Mouse (Mus musculus): ENCODE data around the gene Shisal1.
A peak's percentile ranks its signal among the peaks of the same experiment; 100 is the strongest.

The Shisal1 gene

DNA sequence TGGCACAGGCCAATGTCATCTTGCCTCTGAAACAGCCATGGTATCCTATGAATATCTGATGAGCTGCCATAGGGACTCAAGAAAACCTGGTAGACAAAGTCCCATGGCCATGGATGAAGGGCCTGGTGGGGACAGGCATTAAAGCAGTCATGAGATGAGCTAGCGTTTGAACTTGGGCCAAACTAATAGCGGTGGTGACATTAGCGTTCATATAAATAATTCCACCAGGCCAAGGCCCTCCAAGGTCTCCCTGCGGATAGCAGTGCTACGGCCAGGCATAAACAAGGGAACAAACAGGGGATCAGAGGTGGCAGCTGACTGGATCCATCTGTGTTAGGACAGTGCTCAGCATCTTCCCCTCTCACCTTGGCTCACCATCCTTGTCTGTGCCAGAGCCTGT is 21.2 kb downstream of the Shisal1 start:
- no peak for DNase-seq (ENCODE audit: low spot score)

DNA sequence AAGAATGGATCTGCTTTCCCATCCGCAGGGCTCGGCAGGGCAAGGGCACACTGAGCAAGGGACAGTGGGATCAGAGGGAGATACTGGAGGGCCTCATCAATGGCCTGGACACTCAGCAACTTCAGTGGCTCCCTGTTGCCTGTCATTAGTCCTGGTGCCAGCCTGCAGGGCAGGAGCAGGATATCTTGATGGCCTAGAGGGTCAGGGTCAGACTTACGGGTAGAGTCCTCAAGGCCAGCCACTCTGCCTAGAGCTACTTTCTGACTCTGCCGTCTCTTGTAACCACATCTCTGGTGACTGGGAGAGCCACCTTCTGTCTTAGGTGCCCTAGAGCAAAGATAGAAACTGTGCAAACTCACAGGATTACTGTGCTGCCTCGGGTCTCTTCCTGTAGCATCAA is 23.1 kb downstream of the Shisal1 start:
- DNase-seq (ENCODE audit: low spot score), result no peak

DNA sequence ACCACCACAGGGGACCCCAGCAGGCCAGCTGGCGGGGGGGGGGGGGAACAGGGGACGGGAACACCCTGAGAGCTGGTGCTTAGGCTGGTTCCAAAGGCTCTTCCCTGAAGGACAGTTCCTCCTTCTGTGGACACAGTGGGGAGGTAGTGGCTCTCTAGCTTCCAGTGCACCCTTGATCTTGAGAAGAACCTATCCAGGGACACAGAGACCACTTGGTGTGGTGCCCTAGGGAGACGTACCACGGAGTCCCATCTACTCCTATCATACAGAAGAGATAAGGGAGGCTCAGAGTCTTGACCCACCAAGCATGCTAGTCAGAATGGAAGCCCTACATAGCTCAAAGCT is 28.7 kb downstream of the Shisal1 start:
- DNase-seq (ENCODE audit: low spot score), result no peak

DNA sequence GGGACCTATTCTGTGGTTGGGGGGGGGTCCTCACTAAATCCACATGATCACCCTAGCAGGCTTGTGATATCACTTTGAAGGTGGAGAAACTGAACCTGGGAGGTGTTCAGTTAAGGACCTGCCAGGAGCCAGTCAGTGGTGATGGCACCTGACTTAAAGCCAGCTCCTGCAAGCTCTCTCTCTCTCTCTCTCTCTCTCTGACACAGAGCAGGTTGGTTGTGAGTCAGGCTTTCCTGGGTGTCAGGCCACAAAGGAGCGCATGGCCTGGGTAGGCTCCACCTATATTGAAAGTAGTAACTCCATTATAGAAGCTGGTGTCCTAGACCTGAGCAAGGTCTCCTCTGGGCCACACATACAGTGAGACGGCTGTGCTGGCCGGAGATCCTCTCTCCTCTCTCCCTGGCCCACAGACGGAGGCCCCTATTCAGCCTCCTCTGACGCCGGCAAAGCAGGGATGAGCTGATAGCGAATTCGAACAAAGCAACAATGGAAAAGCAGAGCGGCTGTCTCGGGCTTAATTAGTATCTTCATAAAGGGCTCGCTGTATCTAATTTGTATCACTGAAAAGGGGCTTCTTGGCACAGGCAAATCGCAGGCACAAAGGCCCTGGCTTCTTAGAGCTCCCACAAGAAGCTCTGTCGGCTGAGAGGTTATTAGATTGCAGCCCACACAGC is 29.2 kb downstream of the Shisal1 start:
- no peak for DNase-seq (ENCODE audit: low spot score)

DNA sequence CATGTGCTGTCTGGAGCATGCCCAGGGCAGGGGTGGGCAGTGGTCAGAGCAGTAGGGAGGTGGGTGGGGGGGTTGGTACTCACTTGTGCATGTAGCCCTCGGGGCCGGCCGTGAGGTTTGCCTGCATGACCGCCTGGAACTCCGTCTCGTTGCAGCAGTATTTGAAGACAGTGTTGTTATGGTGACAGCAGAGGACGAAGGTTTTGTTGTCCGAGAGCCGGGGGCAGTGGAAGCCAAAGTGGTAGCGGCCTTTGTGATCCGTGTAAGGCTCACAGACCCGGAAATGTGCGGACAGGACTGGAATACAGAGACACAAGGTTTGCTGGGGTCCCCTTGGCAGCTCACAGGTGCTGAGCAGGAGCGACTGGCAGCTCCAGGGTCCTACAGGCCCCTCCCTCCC is 29.9 kb downstream of the Shisal1 start:
- DNase-seq (ENCODE audit: low spot score), result no peak

DNA sequence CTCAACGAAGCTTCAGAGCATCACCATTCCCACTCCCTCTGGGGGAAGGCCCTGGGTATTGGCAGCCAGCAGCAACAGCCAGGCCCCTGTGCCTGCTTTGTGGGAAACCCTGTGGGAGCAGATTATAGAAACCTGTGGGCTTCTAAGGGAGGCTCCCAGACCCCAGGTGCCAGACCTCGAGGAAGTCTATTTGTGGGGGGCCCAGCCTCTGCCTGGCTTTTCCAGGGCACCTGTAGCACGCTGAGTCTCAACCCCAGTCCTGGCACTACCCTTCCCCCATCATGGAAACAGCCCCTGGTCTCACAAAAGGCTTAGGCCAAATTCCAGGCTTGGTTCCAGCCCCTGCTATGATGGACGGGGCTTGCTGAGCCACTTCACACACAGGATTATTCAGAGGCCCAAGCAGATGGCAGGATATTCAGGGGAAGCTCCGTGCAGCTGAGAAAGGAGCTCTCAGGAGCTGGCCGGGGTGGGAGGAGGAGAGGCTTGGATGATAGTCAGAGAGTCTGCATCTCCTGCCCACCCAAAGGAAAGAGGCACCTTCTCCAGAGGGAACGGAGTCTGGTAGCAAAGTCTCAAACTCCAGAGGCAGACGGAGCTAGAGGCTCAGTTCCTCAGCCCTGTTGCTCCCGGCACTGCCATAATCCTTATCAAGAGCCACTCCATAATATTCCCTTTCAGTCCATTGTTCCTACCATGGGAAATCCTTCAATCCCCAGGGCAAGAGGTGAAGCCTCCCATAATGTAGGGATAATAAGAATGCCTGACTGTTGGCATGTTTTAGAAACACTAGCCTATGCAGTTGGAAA is 32.7 kb downstream of the Shisal1 start:
- no peak for DNase-seq (ENCODE audit: low spot score)

DNA sequence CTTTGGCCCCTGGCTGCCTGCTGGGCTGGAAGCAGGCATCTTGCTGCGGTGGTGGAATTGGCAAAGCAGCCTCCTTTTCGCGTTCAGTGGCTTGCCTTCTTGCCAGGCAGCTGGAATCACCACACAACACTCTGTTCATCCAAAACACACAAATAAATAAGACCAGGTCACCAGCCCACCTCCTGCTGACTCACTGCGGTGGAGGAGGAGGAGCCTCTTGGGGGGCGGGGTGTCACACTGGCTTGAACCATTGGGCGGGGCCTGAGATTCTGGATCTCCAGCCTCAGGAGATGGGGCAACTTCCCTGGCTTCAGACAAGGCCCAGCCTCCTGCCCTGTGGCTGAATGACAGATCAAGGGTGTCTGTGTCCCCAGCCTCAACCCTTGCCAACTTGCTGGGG is 34.5 kb downstream of the Shisal1 start:
- peak; percentile 67 for DNase-seq (ENCODE audit: low spot score)

DNA sequence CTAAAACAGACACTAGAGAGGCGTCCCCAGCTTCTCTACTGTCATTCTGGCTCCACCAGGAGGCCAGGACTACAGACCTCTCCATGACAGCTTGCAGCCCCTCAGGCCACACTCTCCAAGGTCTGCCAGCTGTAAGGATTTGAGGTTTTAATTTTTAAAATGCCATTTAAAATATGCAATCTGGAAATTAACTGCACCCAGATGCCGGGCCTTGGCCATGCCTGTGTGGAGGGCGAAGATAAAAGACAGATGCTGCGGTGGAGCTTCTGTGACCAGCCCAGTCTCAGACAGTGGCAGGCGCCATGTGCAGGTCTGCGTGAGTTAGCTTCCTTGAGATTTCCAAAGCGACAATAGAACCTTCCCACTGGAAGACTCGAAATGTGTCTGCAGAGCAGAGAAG is 36.8 kb downstream of the Shisal1 start:
- DNase-seq (ENCODE audit: low spot score), result no peak

DNA sequence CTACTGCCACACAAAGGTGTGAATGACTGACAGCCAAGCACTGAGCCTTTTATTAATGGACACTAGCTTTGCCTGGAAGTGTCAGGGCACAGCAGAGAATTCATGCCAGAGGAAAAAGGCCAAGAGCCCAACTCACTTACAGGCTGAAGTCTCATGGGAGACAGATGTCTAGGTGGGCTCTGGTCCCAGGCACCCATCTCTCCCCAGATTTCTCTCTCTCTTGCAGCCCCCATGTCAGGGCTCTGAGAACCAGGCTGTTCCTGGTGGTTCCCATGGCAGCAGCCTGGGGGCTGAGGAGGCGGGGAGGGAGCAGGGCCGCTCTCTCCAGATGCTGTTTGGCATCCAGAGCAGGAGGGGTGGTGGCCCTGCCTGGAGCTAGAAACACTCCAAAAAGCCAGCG is 38.3 kb downstream of the Shisal1 start:
- DNase-seq (ENCODE audit: low spot score), result no peak

DNA sequence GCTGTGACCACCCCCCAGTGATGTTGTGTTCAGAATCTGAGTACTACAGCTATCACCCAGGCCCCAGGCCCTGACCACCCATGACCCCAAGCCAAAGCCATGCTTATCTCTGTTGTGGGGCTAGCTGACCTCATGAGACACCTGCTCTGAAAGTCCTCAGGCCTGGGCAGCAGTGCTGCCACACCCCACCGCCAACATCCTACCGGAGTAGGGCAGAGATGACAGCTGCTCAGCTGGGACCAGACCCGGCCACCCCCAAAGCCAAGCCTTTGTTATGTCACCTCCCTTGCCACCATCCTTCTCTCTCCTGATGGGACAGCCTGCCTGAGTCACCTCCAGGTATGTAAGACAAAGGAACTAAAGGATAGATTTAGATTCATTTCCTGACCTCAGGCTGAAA is 41.1 kb downstream of the Shisal1 start:
- no peak for DNase-seq (ENCODE audit: low spot score)

DNA sequence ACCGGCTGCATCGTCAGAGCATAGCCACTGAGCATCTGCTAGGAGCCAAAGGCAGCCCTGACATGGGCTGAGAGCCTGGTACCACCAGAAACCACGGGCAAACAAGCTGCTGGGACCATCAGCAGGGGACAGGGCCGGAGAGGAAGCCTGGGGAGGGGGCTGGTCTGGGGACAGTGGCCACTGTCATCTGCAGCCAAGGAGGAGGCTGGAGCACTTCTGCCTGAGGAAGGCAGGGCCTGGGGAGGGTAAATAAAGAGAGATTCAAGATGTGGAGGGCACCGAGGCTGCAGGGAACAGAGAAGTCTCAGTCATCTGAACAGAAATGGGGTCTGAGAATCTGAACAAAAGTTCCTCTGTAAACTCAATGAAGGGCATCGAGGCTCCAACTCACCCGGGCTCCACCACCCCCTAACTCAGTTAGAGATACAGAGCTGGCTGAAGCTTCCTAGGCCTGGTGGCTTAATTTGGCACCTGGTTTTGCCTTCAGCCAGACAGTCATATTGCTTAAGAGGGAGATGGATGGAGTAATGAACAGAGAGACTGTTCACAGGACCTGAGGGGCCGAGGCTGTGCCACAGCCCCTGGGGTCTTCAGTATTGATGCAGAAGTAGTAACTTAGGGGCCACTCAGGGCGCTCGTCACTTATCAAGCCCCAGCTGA is 43.3 kb downstream of the Shisal1 start:
- DNase-seq (ENCODE audit: low spot score), result no peak

DNA sequence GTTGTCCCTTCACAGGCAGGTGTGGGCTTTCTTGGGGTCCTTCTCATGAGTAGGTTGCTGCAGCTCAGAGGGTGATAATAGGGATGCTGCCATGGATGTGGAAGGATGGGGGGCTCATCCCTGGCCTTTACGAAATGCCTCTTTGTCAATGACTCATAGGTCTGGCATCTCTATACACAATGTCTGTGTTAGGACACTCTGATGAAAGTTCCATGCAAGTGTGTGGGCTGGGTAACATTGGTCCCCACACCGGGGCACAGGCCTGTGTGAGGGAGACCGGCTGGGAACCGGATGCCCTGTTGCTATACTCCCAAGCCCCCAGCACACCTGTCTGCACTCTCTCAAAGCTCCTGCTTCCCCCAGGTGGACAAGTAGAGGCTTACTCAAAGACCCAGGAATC is 48.3 kb downstream of the Shisal1 start:
- DNase-seq (ENCODE audit: low spot score), result no peak

DNA sequence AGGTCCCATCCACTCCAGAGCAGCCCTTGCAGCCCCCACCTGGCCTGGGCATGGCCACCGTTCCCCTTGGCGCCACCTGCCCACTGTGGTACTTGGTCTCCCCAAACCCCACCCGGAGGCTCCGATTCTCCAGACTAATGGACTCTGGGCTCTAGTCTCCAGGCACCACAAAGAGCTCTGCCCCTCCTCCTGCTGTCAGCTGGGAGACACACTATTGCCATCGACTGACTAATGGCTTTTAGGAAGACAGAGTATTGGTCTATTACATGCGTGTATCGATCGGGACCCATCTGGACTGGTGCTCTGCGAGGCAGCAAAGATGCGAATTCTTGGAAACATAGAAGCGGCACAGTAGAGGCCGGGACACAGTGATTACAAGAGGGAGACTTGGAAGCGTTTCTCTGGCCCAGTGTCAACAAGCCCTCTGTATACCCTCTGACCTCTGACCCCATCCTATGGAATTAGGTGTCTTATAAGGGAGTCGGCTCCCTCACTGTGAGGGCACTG is 49.2 kb downstream of the Shisal1 start:
- DNase-seq (ENCODE audit: low spot score), result no peak

DNA sequence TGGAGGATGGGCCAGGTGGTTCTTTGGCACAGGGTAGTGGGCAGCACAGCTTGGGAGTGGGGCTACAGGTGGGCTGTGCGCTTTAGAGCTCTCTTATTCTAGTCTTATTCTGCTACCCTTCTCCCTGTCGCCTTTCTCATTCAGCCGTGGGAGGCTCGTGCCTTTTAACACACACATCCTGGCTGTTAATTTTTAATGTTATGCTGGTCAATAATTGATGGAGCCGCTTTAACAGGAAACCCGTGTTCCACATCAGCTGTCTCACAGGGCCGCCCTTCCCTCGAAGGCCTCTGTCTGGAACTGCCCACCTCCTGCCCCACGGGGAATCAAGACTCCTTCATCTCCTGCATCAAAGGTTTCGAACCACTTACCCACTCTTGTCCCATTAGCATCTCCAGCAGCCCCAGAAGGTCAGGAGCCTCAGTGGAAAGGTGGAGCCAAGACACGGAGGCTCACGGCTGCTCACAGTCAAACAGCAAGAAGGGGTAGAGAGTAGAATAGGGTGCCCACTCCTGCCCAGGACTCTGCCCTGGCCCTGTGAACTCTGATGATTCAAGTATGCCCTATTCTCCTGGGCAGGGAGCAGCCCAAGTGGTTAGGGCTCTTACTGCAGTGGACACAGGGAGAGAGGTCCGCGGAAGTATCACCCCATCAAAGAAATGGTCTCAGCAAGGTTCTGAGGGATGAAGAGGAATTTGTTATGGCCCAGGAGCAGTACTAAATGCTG is 51.4 kb downstream of the Shisal1 start:
- DNase-seq (ENCODE audit: low spot score), result no peak

DNA sequence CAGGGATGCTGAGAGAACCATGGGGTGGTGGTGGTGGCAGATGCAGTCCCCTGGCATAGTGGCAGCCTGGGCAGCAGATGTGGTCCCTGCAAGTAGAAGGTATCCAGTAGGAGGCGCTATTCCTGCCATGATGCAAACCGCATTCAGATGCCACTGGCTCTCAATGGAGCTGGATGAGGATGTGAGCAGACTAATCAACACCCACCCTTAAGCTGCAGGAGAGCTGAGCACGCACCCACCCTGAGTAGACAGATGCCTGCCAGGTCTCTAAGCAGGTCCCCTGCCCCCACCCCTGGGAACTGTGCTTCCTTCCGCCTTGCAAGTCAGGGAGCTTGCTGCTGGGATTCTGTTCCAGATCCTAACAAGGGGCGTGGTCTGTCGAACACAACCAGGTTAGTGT is 53.6 kb downstream of the Shisal1 start:
- DNase-seq (ENCODE audit: low spot score), result no peak

DNA sequence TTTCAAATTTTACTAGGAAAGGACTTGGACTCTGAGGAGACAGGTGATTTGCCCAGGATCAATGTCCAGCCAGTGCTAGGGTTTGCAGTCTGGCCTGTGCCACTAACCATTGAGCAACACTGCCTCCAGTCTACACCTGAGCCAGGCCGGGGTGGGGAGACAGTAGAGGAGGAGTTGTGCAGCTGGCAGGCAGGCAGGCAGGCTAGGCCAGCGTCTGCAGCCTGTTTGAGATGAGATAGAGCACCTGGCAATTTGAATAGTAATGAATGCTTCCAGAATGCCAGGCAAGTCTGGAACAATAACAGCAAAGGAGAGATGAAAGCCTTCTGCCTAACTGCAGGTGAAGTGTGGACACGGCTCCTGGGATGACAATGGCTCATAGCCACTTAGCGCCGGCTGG is 54.1 kb downstream of the Shisal1 start:
- no peak for DNase-seq (ENCODE audit: low spot score)

DNA sequence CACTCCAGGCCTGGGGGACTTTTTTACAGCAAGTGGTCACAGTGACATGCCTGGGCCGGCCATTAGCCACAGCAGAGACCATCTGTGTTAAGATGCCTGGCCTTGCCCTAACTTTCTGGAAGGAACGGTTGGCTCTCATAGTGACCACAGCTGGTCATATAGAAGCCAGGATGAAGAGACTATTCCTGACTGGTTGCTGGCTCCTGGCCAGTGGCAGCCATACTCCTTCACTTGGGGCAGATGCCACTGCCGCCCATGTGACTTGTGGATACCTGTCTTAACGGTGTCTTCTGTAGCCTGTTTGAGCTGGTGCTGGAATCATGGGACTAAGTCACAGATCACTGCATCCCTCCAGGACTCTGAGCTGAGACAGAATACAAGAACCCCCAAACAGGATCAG is 54.8 kb downstream of the Shisal1 start:
- DNase-seq (ENCODE audit: low spot score), result no peak

DNA sequence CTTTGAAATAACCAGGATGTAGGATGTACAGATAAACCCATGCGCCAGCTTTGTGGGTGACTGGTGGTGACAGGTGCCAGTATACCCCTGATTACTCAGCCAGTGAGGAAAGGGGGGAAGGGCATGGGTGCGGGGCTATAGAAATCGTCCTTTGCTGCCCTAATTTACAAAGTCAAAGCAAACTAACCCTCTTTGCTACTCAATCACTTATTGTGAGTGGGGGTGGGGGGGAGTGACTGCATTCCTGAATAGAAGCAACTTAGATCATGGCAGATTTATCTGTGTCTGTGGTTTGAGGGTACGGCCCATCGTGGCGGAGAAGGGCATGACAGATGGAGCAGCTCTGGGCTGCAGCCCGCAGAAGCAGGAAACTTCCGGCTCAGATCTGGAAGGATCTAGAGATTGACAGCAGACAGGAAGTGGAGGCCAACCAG is 58.2 kb downstream of the Shisal1 start:
- no peak for DNase-seq (ENCODE audit: low spot score)

DNA sequence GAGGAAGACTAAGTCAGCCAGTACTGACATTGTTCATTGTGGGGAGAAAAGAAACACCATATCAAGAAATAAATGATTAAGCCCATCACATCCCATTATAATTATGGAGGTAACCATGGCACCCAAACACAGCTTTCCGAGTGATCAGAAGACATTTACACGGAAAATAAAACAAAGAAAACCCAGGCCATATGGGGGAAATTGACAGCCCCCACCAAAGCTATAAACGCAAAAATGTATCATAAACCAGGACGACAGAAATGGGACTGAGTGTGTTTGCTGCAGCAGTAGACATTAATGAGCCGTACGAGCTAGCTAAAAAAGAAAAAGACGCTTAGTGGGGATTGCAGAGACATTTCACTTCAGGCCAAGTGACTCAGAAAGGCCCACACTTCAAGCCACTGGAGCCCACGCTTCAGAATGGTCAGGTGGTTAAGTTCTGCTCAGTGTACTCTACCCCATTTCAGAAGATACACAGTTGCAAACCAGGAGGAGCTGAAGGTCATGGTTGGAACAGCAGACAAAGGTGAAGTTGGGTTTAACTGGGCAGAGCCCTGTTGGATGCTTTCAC is 60.8 kb downstream of the Shisal1 start:
- DNase-seq (ENCODE audit: low spot score), result no peak

DNA sequence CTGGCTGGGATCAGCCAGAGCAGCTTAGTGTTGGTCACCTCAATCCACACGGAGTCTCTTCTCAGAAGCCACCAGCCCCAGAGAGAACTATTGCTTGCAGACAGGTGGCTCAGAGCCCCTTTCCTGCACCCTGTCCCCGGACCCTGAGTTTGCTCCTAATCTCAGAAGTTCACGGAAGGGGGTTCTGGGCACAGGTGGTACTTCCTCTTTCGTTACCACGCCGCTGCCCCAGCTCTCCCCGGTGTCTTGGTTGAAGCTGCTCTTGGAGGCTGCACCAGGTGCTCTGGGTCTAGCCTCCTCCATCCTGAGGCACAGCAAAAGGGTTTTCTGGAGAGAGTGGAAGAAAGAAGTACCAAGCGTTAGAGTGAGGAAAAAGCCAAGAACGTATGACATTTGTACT is 62.8 kb downstream of the Shisal1 start:
- no peak for DNase-seq (ENCODE audit: low spot score)

DNA sequence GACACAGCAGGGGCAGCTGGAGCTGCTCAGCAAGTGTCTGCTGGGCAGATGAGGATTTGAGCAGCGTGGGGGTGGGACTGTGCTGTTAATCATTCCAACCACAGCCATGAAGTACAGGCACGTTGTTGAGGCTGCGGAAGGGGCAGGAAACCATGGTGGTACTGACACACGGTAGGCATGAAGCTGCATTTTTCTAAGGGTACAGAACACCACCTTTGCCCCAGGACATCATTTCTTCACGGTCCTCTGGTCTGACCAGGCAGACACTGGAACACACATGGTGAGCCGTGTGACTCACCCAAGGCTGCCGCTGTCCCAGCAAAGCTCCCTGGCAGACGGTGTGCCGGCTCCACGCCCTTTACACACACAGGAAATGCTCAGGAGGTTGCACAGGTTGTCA is 66.7 kb downstream of the Shisal1 start:
- no peak for DNase-seq (ENCODE audit: low spot score)

DNA sequence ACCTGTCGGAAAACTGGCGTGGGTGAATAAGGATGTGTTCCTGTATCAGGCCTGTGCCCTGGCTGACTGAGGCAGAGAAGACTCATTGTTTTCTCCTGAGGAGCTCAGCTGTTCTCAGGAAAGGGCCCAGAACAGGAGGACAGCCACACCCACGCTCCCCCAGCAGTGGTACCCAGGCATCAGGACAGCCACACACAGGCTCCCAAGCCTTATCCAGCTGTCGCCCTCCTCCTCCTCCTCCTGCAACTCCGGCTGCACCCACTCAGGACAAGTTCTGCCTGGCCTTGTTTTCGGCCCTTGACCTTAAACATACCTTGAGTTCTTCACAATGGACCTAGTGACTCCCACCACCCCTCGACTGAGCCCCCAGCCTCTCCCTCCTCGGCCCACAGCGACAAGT is 68.2 kb downstream of the Shisal1 start:
- no peak for DNase-seq (ENCODE audit: low spot score)

Data from testis, postnatal 10 days (tissue).